Mouse (Mus musculus): Measurements from ENCODE around the gene Slc35f1.

DNA sequence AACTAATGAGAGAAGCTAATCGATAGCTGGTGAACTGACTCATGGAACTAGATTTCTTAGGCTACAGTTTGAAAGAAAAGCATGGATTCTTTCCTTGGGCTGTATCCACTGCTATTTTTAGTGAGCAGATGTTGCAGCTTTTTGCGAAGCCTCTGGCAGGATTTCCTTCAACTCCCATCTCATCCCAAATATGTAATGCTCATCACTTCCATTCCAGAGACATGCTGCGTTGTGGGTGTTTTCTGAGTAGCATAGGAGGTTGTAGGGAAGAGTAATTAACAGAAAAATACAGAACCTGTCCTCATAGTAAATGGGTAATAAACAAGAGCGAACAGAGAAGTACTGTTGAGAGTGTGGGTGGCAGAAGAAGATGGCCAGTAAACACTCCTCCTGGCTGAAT is 21.8 kb downstream of the Slc35f1 start:
- TF ChIP-seq CTCF (IDR thresholded peaks at IDR 0.05), result no peak
- TF ChIP-seq EP300 (IDR thresholded peaks at IDR 0.05), result no peak
